Mouse (Mus musculus): Measurements from ENCODE around the gene Zmym4.
"Not testable (repeated sequence)": the region's sequence is repeated elsewhere in the genome, so short reads cannot be mapped to it uniquely, and the experiment has no call there.

DNA sequence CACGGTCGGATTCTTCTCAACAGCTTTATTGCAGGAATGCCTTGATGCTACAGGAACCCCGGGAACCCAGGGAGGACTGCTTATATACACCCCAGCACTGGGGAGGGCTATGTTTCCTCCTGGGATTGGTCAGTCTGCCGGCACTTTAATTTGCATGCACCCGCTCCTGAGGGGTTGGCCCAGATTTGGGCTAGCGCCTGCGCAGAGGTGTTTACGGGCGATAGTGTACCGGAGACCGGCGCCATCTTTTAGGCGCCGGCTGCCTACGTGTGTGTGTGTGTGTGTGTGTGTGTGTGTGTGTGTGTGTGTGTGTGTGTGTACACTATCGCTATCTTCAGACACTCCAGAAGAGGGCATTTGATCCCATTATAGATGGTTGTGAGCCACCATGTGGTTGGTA lies 31.4 kb upstream of the Zmym4 start:
- not testable (repeated sequence) for TF ChIP-seq POLR2A (IDR thresholded peaks at IDR 0.05; ENCODE audit: insufficient read length, low read depth); MAX (IDR thresholded peaks at IDR 0.05; ENCODE audit: low read depth); TCF12 (IDR thresholded peaks at IDR 0.05; ENCODE audit: insufficient read depth, poor library complexity, severe bottlenecking); REST (IDR thresholded peaks at IDR 0.05; ENCODE audit: insufficient read depth, insufficient read length); USF1 (IDR thresholded peaks at IDR 0.05; ENCODE audit: low read depth); MYOD1 (IDR thresholded peaks at IDR 0.05; ENCODE audit: control insufficient read depth in 1 of 3, insufficient read length in 2 of 3, low read depth in 2 of 3); POLR2AphosphoS2 (IDR thresholded peaks at IDR 0.05; ENCODE audit: insufficient read length, low read depth); CEBPB (IDR thresholded peaks at IDR 0.05; ENCODE audit: insufficient read depth, poor library complexity, severe bottlenecking); MYOG (IDR thresholded peaks at IDR 0.05; ENCODE audit: control insufficient read depth in 1 of 3, insufficient read depth in 1 of 3, insufficient read length in 2 of 3, low read depth in 2 of 3); E2F4 (IDR thresholded peaks at IDR 0.05; ENCODE audit: insufficient read depth); SRF (IDR thresholded peaks at IDR 0.05; ENCODE audit: control insufficient read depth, insufficient read length, low read depth); TCF3 (IDR thresholded peaks at IDR 0.05; ENCODE audit: insufficient read length, low read depth)

Data from myocyte (in vitro differentiated cells).